In the genomic region with DNA sequence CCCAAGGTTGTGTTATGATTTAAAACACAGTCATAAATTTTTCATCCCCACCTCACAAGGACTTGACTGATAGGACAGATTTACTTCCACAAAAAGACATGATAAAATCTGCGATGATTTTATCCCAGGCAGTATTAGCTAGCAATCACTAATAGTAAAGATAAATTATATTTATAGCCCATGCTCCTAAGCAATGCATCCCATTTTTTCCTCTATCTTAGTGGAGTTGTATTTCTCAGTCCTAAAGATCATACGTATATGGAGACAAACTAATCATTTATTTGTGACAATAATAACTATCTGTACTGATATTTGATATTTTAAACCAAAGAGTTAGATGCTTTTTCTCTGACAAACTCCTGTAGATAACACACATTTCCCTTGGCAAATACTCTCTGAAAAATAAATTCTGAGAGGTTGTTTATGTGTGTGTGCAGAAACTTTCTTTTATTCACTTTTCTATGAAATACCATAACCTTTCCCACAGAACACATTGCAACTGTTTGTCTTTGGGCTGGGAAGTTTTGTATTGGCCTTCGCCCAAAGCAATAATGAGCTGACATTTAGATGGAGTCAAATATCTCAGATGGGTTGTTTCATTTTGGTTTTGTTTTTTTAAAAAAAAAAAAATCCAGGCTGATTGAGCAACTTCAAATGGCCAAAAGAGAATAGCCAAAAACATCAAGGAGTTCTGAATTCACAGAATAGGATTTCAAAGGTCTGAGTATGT, we compare ENCODE assay signal across 18 mouse cellular contexts.
DNase-seq lines count a peak whose midpoint lies in the region; ATAC-seq lines count a peak whose summit lies in the region.
"Had no signal": no experiment of that assay in that cellular context is flagged by ENCODE, and none has a peak within 500 bp of the region (broad histone marks: within the 10 kb centered on the region; RNA-seq: fewer than 3 reads in every experiment).

No protein-coding gene starts in this region.

- DNase-seq in gastrocnemius, postnatal 25 days, result peak; percentile 7
- no peak for DNase-seq in gastrocnemius, postnatal 10 days
- peak; percentile 19 for DNase-seq in urinary bladder, postnatal 14 days (ENCODE audit: low spot score)
- no peak for DNase-seq in urinary bladder, postnatal 4 days (ENCODE audit: low spot score in 2 of 2)
- DNase-seq in layer of hippocampus, postnatal 25 days (ENCODE audit: extremely low spot score in 1 of 2, low spot score in 1 of 2), result no peak
- DNase-seq: adrenal gland, adult 8-10 months; forebrain, postnatal 0 days; layer of hippocampus, adult 9-11 months; right cerebral cortex, postnatal 14 days had no signal

- no peaks in the 10 kb centered on the region for H3K27me3 ChIP-seq in lung, embryonic 16.5 days (ENCODE audit: control insufficient read depth, insufficient read depth, low read depth, low read length)
- H3K27me3 ChIP-seq in stomach, embryonic 16.5 days (ENCODE audit: control insufficient read depth, insufficient read depth, low read length), result no peaks in the 10 kb centered on the region
- H3K27me3 ChIP-seq: CH12.LX; embryonic facial prominence, embryonic 13.5 days; hindbrain, embryonic 15.5 days; limb, embryonic 13.5 days; neural tube, embryonic 12.5 days had no signal

- H3K9me3 ChIP-seq in lung, embryonic 16.5 days (ENCODE audit: control insufficient read depth, low read length), result no peaks in the 10 kb centered on the region
- no peaks in the 10 kb centered on the region for H3K9me3 ChIP-seq in stomach, embryonic 16.5 days (replicated peaks; ENCODE audit: control insufficient read depth, low read length)
- H3K9me3 ChIP-seq: embryonic facial prominence, embryonic 13.5 days; hindbrain, embryonic 15.5 days; limb, embryonic 13.5 days; neural tube, embryonic 12.5 days had no signal

- peak; percentile 78; the same call in 1 of the 2 replicates for ATAC-seq in lung, embryonic 16.5 days (ENCODE audit: low read depth)
- no peak for ATAC-seq in stomach, embryonic 16.5 days (ENCODE audit: insufficient read depth, low FRiP score)
- no peak for ATAC-seq in CD4-positive, CD25-positive, alpha-beta regulatory T cell, adult 4 months
- ATAC-seq: forebrain, postnatal 0 days had no signal

- H3K4me2 ChIP-seq in lung, embryonic 16.5 days (ENCODE audit: low read depth, low read length), result no peak overlapping the region
- no peak overlapping the region for H3K4me2 ChIP-seq in stomach, embryonic 16.5 days (ENCODE audit: low read depth, low read length)
- H3K4me2 ChIP-seq: embryonic facial prominence, embryonic 13.5 days; heart, embryonic 11.5 days; hindbrain, embryonic 15.5 days; limb, embryonic 13.5 days; neural tube, embryonic 12.5 days had no signal

- H3K27ac ChIP-seq in lung, embryonic 16.5 days (ENCODE audit: low read length), result peak overlapping the region; percentile 45
- peak overlapping the region; percentile 57; the same call in 1 of the 2 replicates for H3K27ac ChIP-seq in stomach, embryonic 16.5 days (ENCODE audit: low read length)
- H3K27ac ChIP-seq: embryonic facial prominence, embryonic 13.5 days; hindbrain, embryonic 15.5 days; limb, embryonic 13.5 days; neural tube, embryonic 12.5 days had no signal

- H3K9ac ChIP-seq in lung, embryonic 16.5 days (ENCODE audit: low read length), result no peak overlapping the region
- no peak overlapping the region for H3K9ac ChIP-seq in stomach, embryonic 16.5 days (ENCODE audit: low read length)
- H3K9ac ChIP-seq: embryonic facial prominence, embryonic 13.5 days; forebrain, postnatal 0 days; hindbrain, embryonic 15.5 days; limb, embryonic 13.5 days; neural tube, embryonic 12.5 days had no signal

- H3K4me3 ChIP-seq in lung, embryonic 16.5 days (ENCODE audit: low read length), result no peak overlapping the region
- no peak overlapping the region for H3K4me3 ChIP-seq in stomach, embryonic 16.5 days (replicated peaks; ENCODE audit: low read length)
- H3K4me3 ChIP-seq: embryonic facial prominence, embryonic 13.5 days; hindbrain, embryonic 15.5 days; limb, embryonic 13.5 days; neural tube, embryonic 12.5 days had no signal

- 43% methylated on average over 3 of the region's 3 CpGs for WGBS in lung, embryonic 16.5 days
- 50% methylated on average over 3 of the region's 3 CpGs for WGBS in stomach, embryonic 16.5 days

- 0 out of 2 replicates have a peak, but pooled peaks cover 2% of the 10 kb centered on the region for H3K4me1 ChIP-seq in lung, embryonic 16.5 days (replicated peaks; ENCODE audit: control insufficient read depth, insufficient read depth, low read length)
- no peaks in the 10 kb centered on the region for H3K4me1 ChIP-seq in stomach, embryonic 16.5 days (ENCODE audit: control insufficient read depth, insufficient read depth, low read length)

- no peaks in the 10 kb centered on the region for H3K36me3 ChIP-seq in lung, embryonic 16.5 days (ENCODE audit: control insufficient read depth, insufficient read depth, low read length)
- no peaks in the 10 kb centered on the region for H3K36me3 ChIP-seq in stomach, embryonic 16.5 days (ENCODE audit: control insufficient read depth, insufficient read depth, low read length)
- H3K36me3 ChIP-seq: embryonic facial prominence, embryonic 13.5 days; hindbrain, embryonic 15.5 days; limb, embryonic 13.5 days; neural tube, embryonic 12.5 days had no signal

Comparison
In these comparisons a context has a peak if more than half of its experiments do, and no peak if none do; other contexts are left out.
1. DNase-seq: peak in gastrocnemius, postnatal 25 days (single experiment) and urinary bladder, postnatal 14 days (single experiment); none in gastrocnemius, postnatal 10 days (single experiment), urinary bladder, postnatal 4 days (0 of 2) and layer of hippocampus, postnatal 25 days (0 of 2).